Mouse (Mus musculus) limb, embryonic 14.5 days (tissue): Measurements from ENCODE around the gene Pigk. TPM values are rescaled to one million over a fixed set of nuclear protein-coding genes. Genes with fewer than 3 reads are reported as not detected.

Source experiments
- ATAC-seq: fragments of 200-750 bp; cut with Nextera tagmentation; 2 replicates; pipeline ENCODE4 v1.8.0; 2017; ENCODE audit warnings: low read depth, moderate number of reproducible peaks, moderate TSS enrichment; ENCODE audit not compliant: low FRiP score
- DNase-seq: peaks from one replicate; pipeline ENCODE4 v3.0.0-alpha.2; 2015; ENCODE audit warnings: low spot score
- H3K27ac ChIP-seq: fragments of 300-500 bp; sonication (generic); replicated peaks from 2 replicates; pipeline ENCODE4 v1.5.1; 2014; ENCODE audit warnings: low read depth, mild to moderate bottlenecking, low read length, moderate library complexity, mixed read lengths
- H3K27me3 ChIP-seq: fragments of 300-500 bp; sonication (generic); 2 replicates; pipeline ENCODE4 v1.6.1; 2014; ENCODE audit warnings: low read length, mixed read lengths; ENCODE audit not compliant: control insufficient read depth, insufficient read depth
- H3K36me3 ChIP-seq: fragments of 300-500 bp; sonication (generic); 2 replicates; pipeline ENCODE4 v1.6.1; 2014; ENCODE audit warnings: mild to moderate bottlenecking, low read length, moderate library complexity, mixed read lengths; ENCODE audit not compliant: control insufficient read depth, insufficient read depth
- H3K4me1 ChIP-seq: fragments of 300-500 bp; sonication (generic); 2 replicates; pipeline ENCODE4 v1.6.1; 2014; ENCODE audit warnings: antibody characterized with exemption, low read length, mixed read lengths; ENCODE audit not compliant: control insufficient read depth, insufficient read depth
- H3K4me2 ChIP-seq: fragments of 300-500 bp; sonication (generic); replicated peaks from 2 replicates; pipeline ENCODE4 v1.6.1; 2014; ENCODE audit warnings: low read depth, mild to moderate bottlenecking, low read length, moderate library complexity; ENCODE audit not compliant: severe bottlenecking
- H3K4me3 ChIP-seq: fragments of 300-500 bp; sonication (generic); replicated peaks from 2 replicates; pipeline ENCODE4 v1.5.1; 2014; ENCODE audit warnings: low read length
- H3K9ac ChIP-seq: fragments of 300-500 bp; sonication (generic); 2 replicates; pipeline ENCODE4 v1.6.1; 2014; ENCODE audit warnings: mild to moderate bottlenecking, low read depth, low read length, moderate library complexity; ENCODE audit not compliant: severe bottlenecking
- H3K9me3 ChIP-seq: fragments of 300-500 bp; sonication (generic); 2 replicates; pipeline ENCODE4 v1.6.1; 2016; ENCODE audit warnings: low read length; ENCODE audit not compliant: control insufficient read depth
- POLR2A ChIP-seq: fragments of 200-500 bp; IDR thresholded peaks from 2 replicates; pipeline ENCODE4 v1.8.0; 2012; ENCODE audit warnings: inconsistent platforms, mild to moderate bottlenecking, moderate library complexity, borderline replicate concordance; ENCODE audit not compliant: insufficient read depth, insufficient read length; ENCODE audit errors: extremely low read depth
- WGBS: fragments of 180-500 bp; shearing (Covaris S2); extraction: QIAGEN DNeasy Blood & Tissue Kit; methylation state at CpG from one replicate; pipeline ENCODE4 v1.1.7; 2014; 5-methylcytosine and 5-hydroxymethylcytosine counted together
- polyA plus RNA-seq, 2 experiments: library from polyadenylated mRNA; depleted of rRNA in 1 of 2; stranded (reverse) in 1 of 2; unstranded in 1 of 2; fragments of >200 nt; fragmentation: Nextera tagmentation in 1 of 2; extraction: Ambion mirVana in 1 of 2; gene quantifications; 2 replicates each; pipeline versions ENCODE4 v1.2.1 to v1.2.3; 2012 to 2014

The Pigk gene
- polyA plus RNA-seq, 2 experiments: 20.4 to 53.1 TPM

GRCm38 (mm10) chr3:152907087-152907486 lies 193.2 kb downstream of the Pigk start:
- Histone ChIP-seq H3K27me3 (no peaks in the 10 kb centered on the region), H3K4me2 (no peak overlapping the region), H3K36me3 (no peaks in the 10 kb centered on the region), H3K4me3 (no peak overlapping the region), H3K9ac (no peak overlapping the region), H3K9me3 (no peaks in the 10 kb centered on the region), H3K27ac (no peak overlapping the region), H3K4me1 (no peaks in the 10 kb centered on the region)
- DNase-seq (no peak), ATAC-seq (no peak)
- TF ChIP-seq POLR2A: no peak
- WGBS: 82% methylated on average over 5 of the region's 5 CpGs

- no peaks in the 10 kb centered on the region for H3K9me3 ChIP-seq
- H3K36me3 ChIP-seq: no peaks in the 10 kb centered on the region
- ATAC-seq: no peak
- no peak overlapping the region for H3K4me2 ChIP-seq
- no peak overlapping the region for H3K4me3 ChIP-seq
- H3K27me3 ChIP-seq: no peaks in the 10 kb centered on the region
- TF ChIP-seq POLR2A: no peak
- no peak overlapping the region for H3K27ac ChIP-seq
- DNase-seq: no peak
- H3K4me1 ChIP-seq: no peaks in the 10 kb centered on the region
- WGBS: 69% methylated on average over 5 of the region's 5 CpGs
- no peak overlapping the region for H3K9ac ChIP-seq
Measured at GRCm38 (mm10) chr3:152907683-152908082, 193.8 kb downstream of the Pigk start.

GRCm38 (mm10) chr3:152911578-152911977 lies 197.7 kb downstream of the Pigk start:
- WGBS: 87% methylated on average over 4 of the region's 4 CpGs
- no peaks in the 10 kb centered on the region for H3K4me1 ChIP-seq
- ATAC-seq: no peak

GRCm38 (mm10) chr3:152912216-152913101 lies 198.6 kb downstream of the Pigk start:
- ATAC-seq (no peak), DNase-seq (no peak)
- Histone ChIP-seq H3K4me3 (no peak overlapping the region), H3K27me3 (no peaks in the 10 kb centered on the region), H3K4me2 (no peak overlapping the region), H3K9ac (no peak overlapping the region), H3K4me1 (no peaks in the 10 kb centered on the region), H3K36me3 (no peaks in the 10 kb centered on the region), H3K27ac (no peak overlapping the region), H3K9me3 (no peaks in the 10 kb centered on the region)
- 79% methylated on average over 23 of the region's 23 CpGs for WGBS
- TF ChIP-seq POLR2A: no peak

More at GRCm38 (mm10) chr3:152911578-152911977, 197.7 kb downstream of the Pigk start:
- H3K36me3 ChIP-seq: no peaks in the 10 kb centered on the region
- no peaks in the 10 kb centered on the region for H3K9me3 ChIP-seq
- no peak overlapping the region for H3K4me3 ChIP-seq
- no peak overlapping the region for H3K9ac ChIP-seq
- no peak overlapping the region for H3K4me2 ChIP-seq
- no peak for DNase-seq
- H3K27ac ChIP-seq: no peak overlapping the region
- H3K27me3 ChIP-seq: no peaks in the 10 kb centered on the region
- TF ChIP-seq POLR2A: no peak

GRCm38 (mm10) chr3:152913150-152913549 lies 199.2 kb downstream of the Pigk start:
- DNase-seq: no peak
- Histone ChIP-seq H3K9ac (no peak overlapping the region), H3K27ac (no peak overlapping the region), H3K4me2 (no peak overlapping the region), H3K4me3 (no peak overlapping the region), H3K9me3 (no peaks in the 10 kb centered on the region), H3K36me3 (no peaks in the 10 kb centered on the region), H3K27me3 (no peaks in the 10 kb centered on the region), H3K4me1 (no peaks in the 10 kb centered on the region)
- no peak for ATAC-seq
- 92% methylated on average over 10 of the region's 10 CpGs for WGBS
- TF ChIP-seq POLR2A: no peak
